Mouse (Mus musculus): ENCODE measurements around the gene Smim10l2a. TPM values are rescaled to one million over a fixed set of nuclear protein-coding genes. Genes with fewer than 3 reads are reported as not detected.
"Not testable (repeated sequence)": the region's sequence is repeated elsewhere in the genome, so short reads cannot be mapped to it uniquely, and the experiment has no call there.

Smim10l2a gene
- total RNA-seq (2014; rRNA removed) (0.07 and 0.09 TPM in 2 replicates), polyA plus RNA-seq (2012; rRNA removed) (0.05 and 0.12 TPM in 2 replicates)

- not testable (repeated sequence) for H3K79me2 ChIP-seq (ENCODE audit: control insufficient read depth, insufficient read depth, low read length); H3K27ac ChIP-seq (replicated peaks; ENCODE audit: insufficient read depth, low read depth, low read length); H3K27me3 ChIP-seq (ENCODE audit: control insufficient read depth, insufficient read depth, low read length); H3K36me3 ChIP-seq (ENCODE audit: control insufficient read depth, insufficient read depth, low read length); H3K4me1 ChIP-seq (ENCODE audit: control insufficient read depth, insufficient read depth, low read length)
- DNase-seq (ENCODE audit: extremely low read depth, low read depth, low spot score), result peak; percentile 10
- Histone ChIP-seq H3K4me3 (ENCODE audit: insufficient read depth, low read depth, low read length) (peak within 1 kb of the TSS; percentile 61), H3K9ac (ENCODE audit: low read depth, low read length) (peak within 1 kb of the TSS; percentile 47; the same call in 1 of the 2 replicates)
- WGBS, result 2% methylated on average over 40 of the region's 56 CpGs
These were observed at the start of gene Smim10l2a for GRCm38 (mm10) chrX:56374431-56375128. Gene Smim10l2a, plus strand, starts transcription at chrX:56374586.

- Histone ChIP-seq H3K27me3 (ENCODE audit: control insufficient read depth, insufficient read depth, low read length) (no peaks in the 10 kb centered on the region), H3K27ac (replicated peaks; ENCODE audit: insufficient read depth, low read depth, low read length) (no peak overlapping the region), H3K4me1 (ENCODE audit: control insufficient read depth, insufficient read depth, low read length) (no peaks in the 10 kb centered on the region), H3K79me2 (ENCODE audit: control insufficient read depth, insufficient read depth, low read length) (no peaks in the 10 kb centered on the region), H3K4me3 (ENCODE audit: insufficient read depth, low read depth, low read length) (no peak overlapping the region), H3K36me3 (ENCODE audit: control insufficient read depth, insufficient read depth, low read length) (no peaks in the 10 kb centered on the region), H3K9ac (ENCODE audit: low read depth, low read length) (no peak overlapping the region)
- no peak for DNase-seq (ENCODE audit: extremely low read depth, low read depth, low spot score)
- TF ChIP-seq POLR2A (IDR thresholded peaks at IDR 0.05; ENCODE audit: extremely low read depth, insufficient read depth, low read length), result no peak
- no peak for TF ChIP-seq CTCF (IDR thresholded peaks at IDR 0.05; ENCODE audit: low read depth, low read length)
- 64% methylated on average over 3 of the region's 3 CpGs for WGBS
These were observed 42.3 kb upstream of the Smim10l2a start for GRCm38 (mm10) chrX:56332046-56332445.

- H3K9ac ChIP-seq (ENCODE audit: low read depth, low read length), result no peak overlapping the region
- DNase-seq (ENCODE audit: extremely low read depth, low read depth, low spot score), result peak; percentile 6
- no peak overlapping the region for H3K4me3 ChIP-seq (ENCODE audit: insufficient read depth, low read depth, low read length)
- H3K27me3 ChIP-seq (ENCODE audit: control insufficient read depth, insufficient read depth, low read length), result no peaks in the 10 kb centered on the region
- TF ChIP-seq POLR2A (IDR thresholded peaks at IDR 0.05; ENCODE audit: extremely low read depth, insufficient read depth, low read length) (no peak), CTCF (IDR thresholded peaks at IDR 0.05; ENCODE audit: low read depth, low read length) (no peak)
- no peaks in the 10 kb centered on the region for H3K36me3 ChIP-seq (ENCODE audit: control insufficient read depth, insufficient read depth, low read length)
- no peaks in the 10 kb centered on the region for H3K79me2 ChIP-seq (ENCODE audit: control insufficient read depth, insufficient read depth, low read length)
- H3K27ac ChIP-seq (replicated peaks; ENCODE audit: insufficient read depth, low read depth, low read length), result no peak overlapping the region
- H3K4me1 ChIP-seq (ENCODE audit: control insufficient read depth, insufficient read depth, low read length), result no peaks in the 10 kb centered on the region
These were observed 34.1 kb upstream of the Smim10l2a start for GRCm38 (mm10) chrX:56340305-56340704.

- Histone ChIP-seq H3K4me1 (ENCODE audit: control insufficient read depth, insufficient read depth, low read length) (no peaks in the 10 kb centered on the region; the same call in 1 of the 2 replicates), H3K9ac (ENCODE audit: low read depth, low read length) (no peak overlapping the region), H3K4me3 (ENCODE audit: insufficient read depth, low read depth, low read length) (no peak overlapping the region), H3K27me3 (ENCODE audit: control insufficient read depth, insufficient read depth, low read length) (no peaks in the 10 kb centered on the region), H3K27ac (replicated peaks; ENCODE audit: insufficient read depth, low read depth, low read length) (no peak overlapping the region), H3K36me3 (ENCODE audit: control insufficient read depth, insufficient read depth, low read length) (no peaks in the 10 kb centered on the region), H3K79me2 (ENCODE audit: control insufficient read depth, insufficient read depth, low read length) (no peaks in the 10 kb centered on the region)
- DNase-seq (ENCODE audit: extremely low read depth, low read depth, low spot score), result no peak
- TF ChIP-seq CTCF (IDR thresholded peaks at IDR 0.05; ENCODE audit: low read depth, low read length) (no peak), POLR2A (IDR thresholded peaks at IDR 0.05; ENCODE audit: extremely low read depth, insufficient read depth, low read length) (no peak)
- 83% methylated on average over 3 of the region's 3 CpGs for WGBS
These were observed 31.5 kb upstream of the Smim10l2a start for GRCm38 (mm10) chrX:56342921-56343320.

- no peaks in the 10 kb centered on the region for H3K79me2 ChIP-seq (ENCODE audit: control insufficient read depth, insufficient read depth, low read length)
- whole genome bisulfite sequencing, result under 1% methylated on average over 39 of the region's 39 CpGs
- H3K9ac ChIP-seq (ENCODE audit: low read depth, low read length), result peak within 1 kb of the TSS; percentile 70
- peak within 1 kb of the TSS; percentile 56 for H3K4me3 ChIP-seq (ENCODE audit: insufficient read depth, low read depth, low read length)
- peak; percentile 10 for DNase-seq (ENCODE audit: extremely low read depth, low read depth, low spot score)
- H3K4me1 ChIP-seq (ENCODE audit: control insufficient read depth, insufficient read depth, low read length), result no peaks in the 10 kb centered on the region; the same call in 1 of the 2 replicates
- TF ChIP-seq CTCF (IDR thresholded peaks at IDR 0.05; ENCODE audit: low read depth, low read length) (no peak), POLR2A (IDR thresholded peaks at IDR 0.05; ENCODE audit: extremely low read depth, insufficient read depth, low read length) (no peak)
- H3K27me3 ChIP-seq (ENCODE audit: control insufficient read depth, insufficient read depth, low read length), result no peaks in the 10 kb centered on the region
- H3K36me3 ChIP-seq (ENCODE audit: control insufficient read depth, insufficient read depth, low read length), result no peaks in the 10 kb centered on the region
- no peak within 1 kb of the TSS for H3K27ac ChIP-seq (replicated peaks; ENCODE audit: insufficient read depth, low read depth, low read length)
These were observed 28.0 kb upstream of the Smim10l2a start, which contains the start of gene Zfp449 for GRCm38 (mm10) chrX:56346176-56346931. Gene Zfp449, plus strand, starts transcription at chrX:56346400.

- no peak overlapping the region for H3K27ac ChIP-seq (replicated peaks; ENCODE audit: insufficient read depth, low read depth, low read length)
- 49% methylated on average over 8 of the region's 8 CpGs for WGBS
- H3K36me3 ChIP-seq (ENCODE audit: control insufficient read depth, insufficient read depth, low read length), result no peaks in the 10 kb centered on the region
- H3K79me2 ChIP-seq (ENCODE audit: control insufficient read depth, insufficient read depth, low read length), result no peaks in the 10 kb centered on the region
- no peak overlapping the region for H3K9ac ChIP-seq (ENCODE audit: low read depth, low read length)
- H3K27me3 ChIP-seq (ENCODE audit: control insufficient read depth, insufficient read depth, low read length), result no peaks in the 10 kb centered on the region
- H3K4me1 ChIP-seq (ENCODE audit: control insufficient read depth, insufficient read depth, low read length), result no peaks in the 10 kb centered on the region; the same call in 1 of the 2 replicates
- H3K4me3 ChIP-seq (ENCODE audit: insufficient read depth, low read depth, low read length), result no peak overlapping the region
- DNase-seq (ENCODE audit: extremely low read depth, low read depth, low spot score), result peak; percentile 19
- TF ChIP-seq POLR2A (IDR thresholded peaks at IDR 0.05; ENCODE audit: extremely low read depth, insufficient read depth, low read length), result no peak
- TF ChIP-seq CTCF (IDR thresholded peaks at IDR 0.05; ENCODE audit: low read depth, low read length), result no peak
These were observed 27.5 kb upstream of the Smim10l2a start for GRCm38 (mm10) chrX:56346932-56347253.
